Mouse (Mus musculus) liver, postnatal 0 days (tissue): ENCODE results near the gene Thada. TPM values are rescaled to one million over a fixed set of nuclear protein-coding genes. Genes with fewer than 3 reads are reported as not detected.

ENCODE experiments used
- ATAC-seq: fragments of 200-750 bp; cut with Nextera tagmentation; 2 replicates; pipeline ENCODE4 v1.8.0; 2017; ENCODE audit warnings: mild to moderate bottlenecking, moderate library complexity
- DNase-seq: peaks from one replicate; pipeline ENCODE4 v3.0.0-alpha.2; 2016
- H3K27ac ChIP-seq: fragments of 300-500 bp; sonication (generic); 2 replicates; pipeline ENCODE4 v1.5.1; 2014; ENCODE audit warnings: antibody characterized with exemption, moderate library complexity, mild to moderate bottlenecking, low read depth
- H3K27me3 ChIP-seq: fragments of 300-500 bp; sonication (generic); 2 replicates; pipeline ENCODE4 v1.6.1; 2014; ENCODE audit warnings: low read length, control low read depth, mixed read lengths; ENCODE audit not compliant: insufficient read depth
- H3K36me3 ChIP-seq: fragments of 300-500 bp; sonication (generic); replicated peaks from 2 replicates; pipeline ENCODE4 v1.6.1; 2014; ENCODE audit warnings: mild to moderate bottlenecking, control low read depth, low read length, moderate library complexity, mixed read lengths; ENCODE audit not compliant: insufficient read depth
- H3K4me1 ChIP-seq: fragments of 300-500 bp; sonication (generic); 2 replicates; pipeline ENCODE4 v1.6.1; 2014; ENCODE audit warnings: antibody characterized with exemption, mild to moderate bottlenecking, control low read depth; ENCODE audit not compliant: insufficient read depth
- H3K4me2 ChIP-seq: fragments of 300-500 bp; sonication (generic); 2 replicates; pipeline ENCODE4 v1.6.1; 2014; ENCODE audit warnings: low read depth, mild to moderate bottlenecking, low read length, moderate library complexity, mixed read lengths
- H3K4me3 ChIP-seq: fragments of 300-500 bp; sonication (generic); 2 replicates; pipeline ENCODE4 v1.5.1; 2014; ENCODE audit warnings: low read depth, low read length
- H3K9ac ChIP-seq: fragments of 300-500 bp; sonication (generic); replicated peaks from 2 replicates; pipeline ENCODE4 v1.6.1; 2014; ENCODE audit warnings: mild to moderate bottlenecking, moderate library complexity
- H3K9me3 ChIP-seq: fragments of 300-500 bp; sonication (generic); 2 replicates; pipeline ENCODE4 v1.6.1; 2016; ENCODE audit warnings: mild to moderate bottlenecking, control low read depth, low read length, mixed read lengths
- CTCF ChIP-seq: sonication (generic); IDR thresholded peaks from 2 replicates; pipeline ENCODE4 v1.5.1; 2016; ENCODE audit warnings: antibody characterized with exemption, low read depth
- EP300 ChIP-seq: IDR thresholded peaks from 2 replicates; pipeline ENCODE4 v1.6.1; 2016; ENCODE audit warnings: antibody characterized with exemption, low read depth, mild to moderate bottlenecking
- WGBS: fragments of 180-500 bp; shearing (Covaris S2); extraction: QIAGEN DNeasy Blood & Tissue Kit; methylation state at CpG from one replicate; pipeline ENCODE4 v1.1.7; 2014; ENCODE audit not compliant: insufficient replicate concordance; 5-methylcytosine and 5-hydroxymethylcytosine counted together
- polyA plus RNA-seq: library from polyadenylated mRNA; unstranded; fragments of >200 nt; fragmentation: Nextera tagmentation; extraction: Ambion mirVana; gene quantifications from 2 replicates; pipeline ENCODE4 v1.2.1, GENCODE M21; 2015

The Thada gene
- polyA plus RNA-seq, 1 experiment from 2014 or later = 1.2 TPM

DNA sequence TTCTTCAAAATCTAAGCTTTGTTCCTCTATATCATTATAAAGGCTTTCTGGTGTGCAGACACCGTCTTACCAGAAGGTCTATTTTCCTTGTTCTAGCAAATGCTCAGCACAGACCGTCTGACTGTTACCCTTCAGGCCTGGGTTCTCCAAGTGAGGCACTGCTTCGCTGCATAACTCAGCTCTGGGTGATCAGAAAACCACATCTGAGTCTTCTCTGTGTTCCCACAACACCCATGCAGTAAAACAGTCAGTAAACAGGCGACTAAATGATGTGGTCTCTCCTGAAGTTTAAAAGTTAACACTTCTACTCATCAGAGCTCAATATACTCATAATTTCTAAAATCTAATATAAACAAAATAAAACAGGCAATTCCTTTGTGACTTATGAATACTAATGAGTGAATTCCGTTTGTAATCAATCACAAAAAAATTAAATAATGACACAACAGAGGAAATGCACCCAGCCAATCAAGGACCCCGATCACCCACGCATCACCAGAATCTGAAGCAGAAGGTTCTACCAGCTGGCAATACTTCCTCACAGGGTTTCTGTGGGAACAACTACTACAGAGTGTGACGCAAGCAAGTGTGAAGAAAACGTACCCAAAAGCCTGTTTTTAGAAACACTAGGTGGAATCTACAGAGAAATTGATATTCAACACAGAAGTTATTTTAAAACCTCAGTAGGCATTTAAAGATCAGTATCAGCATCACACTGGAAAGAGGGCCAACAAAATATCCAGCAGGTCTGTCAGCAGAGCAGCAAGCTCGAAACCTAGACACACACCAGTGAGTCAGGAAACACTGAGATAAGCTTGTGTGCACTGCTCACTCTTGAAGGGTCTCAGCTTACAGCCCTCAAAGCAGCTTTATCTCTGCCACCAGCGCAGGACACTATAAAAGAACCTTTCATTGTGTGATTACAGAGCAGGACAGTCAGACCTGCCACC is 46.4 kb downstream of the Thada start:
- TF ChIP-seq EP300 = no peak
- no peak for TF ChIP-seq CTCF
- Histone ChIP-seq H3K27ac (no peak overlapping the region), H3K27me3 (no peaks in the 10 kb centered on the region), H3K9ac (no peak overlapping the region), H3K4me2 (0 out of 2 replicates have a peak overlapping the region, but pooled peaks have one; percentile 4), H3K4me3 (no peak overlapping the region), H3K4me1 (peaks cover 3% of the 10 kb centered on the region; the same call in 1 of the 2 replicates), H3K9me3 (no peaks in the 10 kb centered on the region), H3K36me3 (peaks cover 21% of the 10 kb centered on the region; the same call in 1 of the 2 replicates)
- WGBS = 51% methylated on average over 11 of the region's 11 CpGs
- ATAC-seq (peak; percentile 38; the same call in 1 of the 2 replicates), DNase-seq (no peak)

DNA sequence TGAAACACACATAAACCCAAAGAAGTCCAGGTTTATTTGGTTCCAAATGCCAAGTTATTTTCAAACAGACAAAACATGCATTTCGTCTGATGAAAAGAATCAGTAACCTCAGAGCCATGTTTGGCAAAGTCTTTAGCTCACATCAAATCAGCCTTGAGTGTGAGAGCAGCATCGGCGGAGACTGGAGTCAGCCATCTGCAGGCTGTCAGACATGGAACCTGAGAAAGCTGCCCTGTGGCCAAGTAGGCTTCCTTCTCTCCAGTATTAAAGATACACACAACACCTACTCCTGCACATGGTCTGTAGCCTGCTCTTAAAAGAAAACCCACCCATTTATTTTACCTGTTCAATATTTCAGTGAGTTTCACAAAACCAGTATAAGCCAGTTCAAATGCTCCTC is 50.1 kb downstream of the Thada start:
- no peak overlapping the region for H3K27ac ChIP-seq
- WGBS = 90% methylated on average over 3 of the region's 3 CpGs
- H3K4me2 ChIP-seq = no peak overlapping the region
- H3K9ac ChIP-seq = no peak overlapping the region
- H3K4me3 ChIP-seq = no peak overlapping the region
- no peaks in the 10 kb centered on the region for H3K9me3 ChIP-seq
- no peak for TF ChIP-seq CTCF
- no peak for TF ChIP-seq EP300
- H3K4me1 ChIP-seq = peaks cover 3% of the 10 kb centered on the region; the same call in 1 of the 2 replicates
- no peaks in the 10 kb centered on the region for H3K27me3 ChIP-seq
- peaks cover 10% of the 10 kb centered on the region; the same call in 1 of the 2 replicates for H3K36me3 ChIP-seq
- DNase-seq (no peak), ATAC-seq (no peak)

DNA sequence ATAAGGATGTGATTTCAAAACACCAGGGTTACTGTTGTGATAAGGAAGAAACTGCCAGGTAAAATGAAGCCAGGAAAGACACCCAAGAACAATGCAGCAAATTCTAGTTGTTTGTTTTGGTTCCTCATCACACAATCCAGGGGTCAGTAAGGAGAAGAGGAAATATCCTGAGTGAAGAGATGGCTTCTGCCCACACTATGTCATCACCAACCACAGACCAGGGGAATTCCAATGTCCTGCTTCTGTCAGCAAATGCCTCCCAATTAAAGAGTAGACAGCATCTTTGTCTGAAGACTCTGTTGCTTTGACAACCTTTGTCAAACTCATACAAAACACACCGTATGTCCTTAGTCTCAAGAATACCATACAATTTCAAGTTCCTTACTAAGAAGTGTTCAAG is 57.3 kb downstream of the Thada start:
- ATAC-seq = no peak
- Histone ChIP-seq H3K27me3 (no peaks in the 10 kb centered on the region), H3K9ac (no peak overlapping the region), H3K4me3 (no peak overlapping the region), H3K9me3 (no peaks in the 10 kb centered on the region), H3K4me2 (no peak overlapping the region), H3K27ac (no peak overlapping the region), H3K36me3 (peaks cover 6% of the 10 kb centered on the region; the same call in 1 of the 2 replicates), H3K4me1 (no peaks in the 10 kb centered on the region)
- TF ChIP-seq CTCF (no peak), EP300 (no peak)
- no peak for DNase-seq
- 81% methylated on average over 1 of the region's 1 CpGs for WGBS

DNA sequence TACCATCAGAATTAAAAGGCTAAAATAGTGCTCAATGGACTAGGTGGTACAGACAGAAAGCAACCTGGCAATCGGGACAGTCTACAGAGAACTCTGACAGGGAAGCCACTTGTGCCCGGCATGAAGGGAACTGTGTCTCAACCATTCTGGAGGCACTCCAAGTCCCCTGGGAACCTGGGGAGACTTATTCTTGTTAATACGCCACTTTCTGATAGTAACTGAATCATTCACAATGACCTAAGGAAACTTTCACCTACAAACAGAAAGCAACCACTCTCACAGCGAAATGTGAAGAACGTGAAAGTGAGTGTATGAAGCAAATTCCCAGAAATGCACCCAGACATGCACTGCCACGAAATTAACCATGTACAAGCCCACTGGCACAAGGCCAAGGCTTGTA is 60.4 kb downstream of the Thada start:
- WGBS = 58% methylated on average over 6 of the region's 6 CpGs
- TF ChIP-seq EP300 (peak; percentile 52; the same call in 1 of the 2 replicates), CTCF (no peak)
- ATAC-seq (peak; percentile 73), DNase-seq (peak; percentile 50)
- Histone ChIP-seq H3K9ac (no peak overlapping the region), H3K27ac (peak overlapping the region; percentile 62), H3K4me3 (no peak overlapping the region), H3K9me3 (no peaks in the 10 kb centered on the region), H3K4me2 (no peak overlapping the region), H3K4me1 (no peaks in the 10 kb centered on the region), H3K36me3 (peaks cover 6% of the 10 kb centered on the region; the same call in 1 of the 2 replicates), H3K27me3 (no peaks in the 10 kb centered on the region)

DNA sequence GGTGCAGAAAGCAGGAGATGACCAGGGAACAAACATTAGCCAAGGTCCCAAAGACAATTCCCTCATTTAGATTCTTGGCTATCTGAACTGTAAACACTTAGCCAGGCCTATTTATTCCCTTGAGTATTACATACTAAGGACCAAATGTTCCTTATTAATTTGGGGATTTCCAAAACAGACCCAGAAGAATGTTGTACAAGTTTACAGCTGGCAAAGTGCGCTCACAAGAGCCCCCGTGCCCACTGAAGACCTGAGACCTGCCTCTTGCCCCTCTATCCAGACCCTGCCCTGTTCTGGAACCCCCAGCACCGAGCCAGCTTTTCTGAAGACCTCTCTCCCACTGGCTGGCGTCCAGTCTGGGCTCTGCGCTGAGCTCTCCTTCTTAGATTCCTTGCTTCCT is 64.2 kb downstream of the Thada start:
- H3K36me3 ChIP-seq = peaks cover 10% of the 10 kb centered on the region
- ATAC-seq = no peak

DNA sequence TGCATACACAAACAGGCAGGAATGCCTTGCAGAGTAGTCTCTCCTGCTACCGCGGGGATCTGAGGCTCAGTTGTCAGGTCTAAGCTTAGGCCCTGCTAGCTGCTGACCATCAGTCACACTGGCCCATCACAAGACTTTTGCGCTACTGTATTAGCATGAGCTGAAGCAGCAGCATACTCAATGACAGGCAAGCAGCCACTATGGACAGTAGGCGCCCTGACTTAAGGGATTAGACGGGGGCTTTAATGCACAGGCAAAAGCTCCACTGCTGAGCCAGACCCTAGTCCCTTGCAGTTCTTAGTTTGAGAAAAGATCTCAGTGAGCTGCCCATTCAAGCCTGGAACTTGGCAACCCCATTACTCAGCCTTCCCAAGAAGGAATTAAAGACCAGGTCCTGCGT is 66.6 kb downstream of the Thada start:
- Histone ChIP-seq H3K27ac (no peak overlapping the region), H3K9me3 (no peaks in the 10 kb centered on the region), H3K9ac (no peak overlapping the region), H3K27me3 (no peaks in the 10 kb centered on the region), H3K4me3 (no peak overlapping the region), H3K36me3 (peaks cover 13% of the 10 kb centered on the region), H3K4me2 (no peak overlapping the region), H3K4me1 (no peaks in the 10 kb centered on the region)
- TF ChIP-seq EP300 (no peak), CTCF (no peak)
- 90% methylated on average over 6 of the region's 6 CpGs for WGBS
- DNase-seq = no peak
- ATAC-seq = no peak

More for the DNA sequence above, 64.2 kb downstream of the Thada start:
- WGBS = 81% methylated on average over 5 of the region's 5 CpGs
- H3K27ac ChIP-seq = no peak overlapping the region
- H3K4me3 ChIP-seq = no peak overlapping the region
- no peaks in the 10 kb centered on the region for H3K4me1 ChIP-seq
- TF ChIP-seq EP300 (no peak), CTCF (no peak)
- H3K9ac ChIP-seq = no peak overlapping the region
- no peak overlapping the region for H3K4me2 ChIP-seq
- no peaks in the 10 kb centered on the region for H3K27me3 ChIP-seq
- DNase-seq = no peak
- H3K9me3 ChIP-seq = no peaks in the 10 kb centered on the region
